ENCODE assay signal across 17 mouse cellular contexts in genomic region chr11:81647828-81648227, GRCm38 (mm10).
DNase-seq lines count a peak whose midpoint lies in the region; ATAC-seq and TF ChIP-seq lines count a peak whose summit lies in the region.
"Had no signal": no experiment of that assay in that cellular context is flagged by ENCODE, and none has a peak within 500 bp of the region (broad histone marks: within the 10 kb centered on the region; RNA-seq: fewer than 3 reads in every experiment).

No protein-coding gene starts in this region.

- H3K4me2 ChIP-seq in forebrain, postnatal 0 days (ENCODE audit: low read depth): no peak overlapping the region
- no peak overlapping the region for H3K4me2 ChIP-seq in forebrain, embryonic 12.5 days
- H3K4me2 ChIP-seq in midbrain, embryonic 14.5 days (ENCODE audit: low read length): no peak overlapping the region
- H3K4me2 ChIP-seq: embryonic facial prominence, embryonic 13.5 days; liver, embryonic 15.5 days had no signal

- 28% methylated on average over 4 of the region's 4 CpGs for WGBS in forebrain, postnatal 0 days
- WGBS in forebrain, embryonic 12.5 days: 37% methylated on average over 4 of the region's 4 CpGs
- WGBS in midbrain, embryonic 14.5 days: 31% methylated on average over 4 of the region's 4 CpGs

- TF ChIP-seq CTCF in forebrain, postnatal 0 days (IDR thresholded peaks at IDR 0.05; ENCODE audit: low read depth): 0 out of 2 replicates have a peak, but pooled peaks have one; percentile 5

- no peaks in the 10 kb centered on the region for H3K36me3 ChIP-seq in forebrain, postnatal 0 days (ENCODE audit: insufficient read depth)
- no peaks in the 10 kb centered on the region for H3K36me3 ChIP-seq in forebrain, embryonic 12.5 days (replicated peaks)
- H3K36me3 ChIP-seq in midbrain, embryonic 14.5 days (ENCODE audit: control insufficient read depth, insufficient read depth, low read length): no peaks in the 10 kb centered on the region
- H3K36me3 ChIP-seq: embryonic facial prominence, embryonic 13.5 days; liver, embryonic 15.5 days had no signal

- H3K27me3 ChIP-seq in forebrain, postnatal 0 days (ENCODE audit: insufficient read depth, low read length): no peaks in the 10 kb centered on the region
- no peaks in the 10 kb centered on the region; the same call in 1 of the 2 replicates for H3K27me3 ChIP-seq in forebrain, embryonic 12.5 days
- no peaks in the 10 kb centered on the region for H3K27me3 ChIP-seq in midbrain, embryonic 14.5 days (ENCODE audit: control insufficient read depth, insufficient read depth, low read length)
- H3K27me3 ChIP-seq: liver, embryonic 15.5 days had no signal

- no peak overlapping the region for H3K27ac ChIP-seq in forebrain, postnatal 0 days (ENCODE audit: low read depth, low read length)
- no peak overlapping the region for H3K27ac ChIP-seq in forebrain, embryonic 12.5 days
- H3K27ac ChIP-seq in midbrain, embryonic 14.5 days (replicated peaks; ENCODE audit: low read depth, low read length): peak overlapping the region; percentile 38; the same call in 1 of the 2 replicates
- H3K27ac ChIP-seq: embryonic facial prominence, embryonic 13.5 days; liver, embryonic 15.5 days had no signal

- ATAC-seq in forebrain, postnatal 0 days: peak; percentile 73; the same call in 1 of the 2 replicates
- no peak for ATAC-seq in forebrain, embryonic 12.5 days (ENCODE audit: low FRiP score)
- no peak for ATAC-seq in midbrain, embryonic 14.5 days (ENCODE audit: low FRiP score, low TSS enrichment)
- ATAC-seq in erythroid progenitor cell, adult 5-6 weeks (replicated peaks; ENCODE audit: low FRiP score, poor library complexity, severe bottlenecking): no peak
- ATAC-seq: inflammation-experienced regulatory T-cells, adult 6 months; lung, postnatal 0 days had no signal

- H3K9me3 ChIP-seq in forebrain, postnatal 0 days (ENCODE audit: low read length): no peaks in the 10 kb centered on the region
- no peaks in the 10 kb centered on the region for H3K9me3 ChIP-seq in forebrain, embryonic 12.5 days
- H3K9me3 ChIP-seq in midbrain, embryonic 14.5 days (ENCODE audit: control insufficient read depth, low read length): no peaks in the 10 kb centered on the region
- H3K9me3 ChIP-seq: embryonic facial prominence, embryonic 13.5 days; liver, embryonic 15.5 days had no signal

- H3K4me3 ChIP-seq in forebrain, postnatal 0 days (ENCODE audit: low read depth, low read length): no peak overlapping the region
- no peak overlapping the region for H3K4me3 ChIP-seq in forebrain, embryonic 12.5 days (replicated peaks)
- no peak overlapping the region for H3K4me3 ChIP-seq in midbrain, embryonic 14.5 days (replicated peaks; ENCODE audit: low read depth, low read length)
- H3K4me3 ChIP-seq: embryonic facial prominence, embryonic 13.5 days; liver, embryonic 15.5 days had no signal

- DNase-seq in forebrain, postnatal 0 days: no peak
- peak; percentile 33 for DNase-seq in retina, postnatal 1 day
- DNase-seq in retina, embryonic 14.5 days (ENCODE audit: low spot score): no peak
- peak; percentile 30 for DNase-seq in midbrain, embryonic 14.5 days
- no peak for DNase-seq in ovary, postnatal 14 days (ENCODE audit: low spot score)
- DNase-seq: adrenal gland, postnatal 14 days; B cell, adult 2 months; cerebellum, adult 2 months; gastrocnemius, postnatal 14 days; heart, postnatal 10 days; kidney, adult 9 months had no signal

- H3K9ac ChIP-seq in forebrain, postnatal 0 days: peak overlapping the region; percentile 1; the same call in 1 of the 2 replicates
- H3K9ac ChIP-seq in forebrain, embryonic 12.5 days: no peak overlapping the region
- no peak overlapping the region for H3K9ac ChIP-seq in midbrain, embryonic 14.5 days (replicated peaks; ENCODE audit: low read length)
- H3K9ac ChIP-seq: embryonic facial prominence, embryonic 13.5 days; liver, embryonic 15.5 days had no signal

- 0 out of 2 replicates have a peak, but pooled peaks cover 6% of the 10 kb centered on the region for H3K4me1 ChIP-seq in forebrain, postnatal 0 days (ENCODE audit: insufficient read depth)
- peaks cover 14% of the 10 kb centered on the region for H3K4me1 ChIP-seq in forebrain, embryonic 12.5 days
- peaks cover 13% of the 10 kb centered on the region; the same call in 1 of the 2 replicates for H3K4me1 ChIP-seq in midbrain, embryonic 14.5 days (ENCODE audit: control insufficient read depth, insufficient read depth, low read length)
- H3K4me1 ChIP-seq: liver, embryonic 15.5 days had no signal

Comparison
In these comparisons a context has a peak if more than half of its experiments do, and no peak if none do; other contexts are left out.
1. DNase-seq: peak in retina, postnatal 1 day (single experiment) and midbrain, embryonic 14.5 days (single experiment); none in forebrain, postnatal 0 days (single experiment), retina, embryonic 14.5 days (single experiment) and ovary, postnatal 14 days (single experiment).